Mouse (Mus musculus): ENCODE results near the gene Arhgef12. TPM values are rescaled to one million over a fixed set of nuclear protein-coding genes. Genes with fewer than 3 reads are reported as not detected.

The Arhgef12 gene
- polyA plus RNA-seq, 1 experiment from 2014 or later, result 14.0 TPM

DNA sequence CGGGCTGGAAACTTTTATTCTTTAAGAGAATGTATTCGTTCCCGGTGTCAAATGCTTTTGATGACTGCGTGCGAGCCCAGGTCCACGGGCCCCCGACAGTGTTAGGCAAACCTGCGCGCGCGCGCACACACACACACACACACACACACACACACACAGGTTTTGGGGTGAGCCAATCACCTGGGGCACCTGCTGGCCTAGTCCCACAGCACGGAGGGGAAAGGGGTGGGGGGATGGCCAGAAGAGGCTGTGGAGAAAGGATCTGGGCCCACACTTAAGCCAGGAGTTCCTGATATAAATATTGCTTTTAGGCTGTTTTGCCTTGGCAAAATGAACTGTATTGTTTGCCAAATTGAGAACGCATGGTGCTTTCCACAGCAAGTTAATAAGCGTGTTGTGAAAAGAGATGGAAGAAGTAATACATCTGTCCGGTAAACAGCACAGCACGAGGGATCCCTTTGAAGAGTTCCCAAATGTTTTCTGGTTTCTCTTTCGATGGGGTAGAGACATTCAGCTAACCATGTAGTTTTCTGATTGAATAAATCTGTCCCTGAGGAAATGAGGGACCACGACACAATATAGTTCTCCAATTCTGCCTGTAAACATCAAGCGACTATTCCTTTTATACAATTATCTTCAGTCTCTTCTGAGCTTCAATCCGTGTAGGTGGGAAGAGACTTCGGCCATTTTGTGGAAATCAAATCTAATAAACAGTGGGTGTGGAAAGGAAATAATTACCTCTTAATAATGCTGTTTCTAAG lies 433 bp downstream of the Arhgef12 start:
- ATAC-seq (ENCODE audit: low read depth) (peak; percentile 35), DNase-seq (ENCODE audit: low spot score) (peak; percentile 50)
- 11% methylated on average over 22 of the region's 22 CpGs for WGBS
- Histone ChIP-seq H3K4me1 (ENCODE audit: control insufficient read depth, insufficient read depth, low read length) (peaks cover 20% of the 10 kb centered on the region), H3K27ac (replicated peaks; ENCODE audit: low read depth, low read length) (peak overlapping the region; percentile 96), H3K27me3 (replicated peaks; ENCODE audit: control insufficient read depth, insufficient read depth, low read length) (no peaks in the 10 kb centered on the region), H3K36me3 (ENCODE audit: control insufficient read depth, insufficient read depth, low read length) (peaks cover 13% of the 10 kb centered on the region), H3K9me3 (ENCODE audit: control insufficient read depth, low read length) (no peaks in the 10 kb centered on the region), H3K4me3 (ENCODE audit: low read depth, low read length) (peak overlapping the region; percentile 78), H3K4me2 (ENCODE audit: low read depth, low read length) (peak overlapping the region; percentile 83), H3K9ac (ENCODE audit: low read depth, low read length) (peak overlapping the region; percentile 96)

DNA sequence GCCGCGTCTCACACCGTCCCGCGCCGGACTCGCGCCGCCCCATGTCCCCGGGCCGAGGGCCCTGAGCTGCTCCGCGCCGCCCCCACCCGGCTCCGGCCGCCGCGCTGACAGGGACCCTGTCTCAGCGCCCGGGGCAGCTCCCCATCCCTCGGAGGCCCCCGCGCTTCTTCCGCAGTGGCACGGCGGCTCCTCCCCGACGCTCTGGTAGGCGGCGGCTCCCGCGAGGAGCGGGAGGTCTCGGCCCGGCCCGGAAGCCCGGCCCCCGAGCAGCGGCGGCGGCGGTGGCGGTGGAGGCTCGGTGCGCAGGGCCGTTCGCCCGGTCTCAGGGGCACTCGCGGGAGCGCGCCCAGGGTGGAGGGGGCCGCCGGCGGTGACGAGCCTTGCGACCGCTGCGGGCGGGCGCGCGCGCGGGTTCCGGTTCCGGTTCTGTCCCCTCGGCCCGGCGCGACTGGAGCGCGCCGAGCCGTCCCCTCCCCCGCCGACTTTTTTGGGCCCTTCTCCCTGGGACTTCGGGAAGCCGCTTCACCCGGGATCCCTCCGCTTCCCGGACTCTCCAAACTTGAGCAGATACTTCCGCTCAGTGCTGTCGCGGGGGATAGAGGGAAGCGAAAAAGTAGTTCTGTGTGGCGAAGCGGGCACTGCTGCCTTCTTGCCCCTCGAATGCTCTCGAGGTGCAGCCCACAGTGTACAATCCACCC lies 1.2 kb downstream of the Arhgef12 start:
- WGBS, result 0% methylated on average over 36 of the region's 91 CpGs
- Histone ChIP-seq H3K36me3 (ENCODE audit: control insufficient read depth, insufficient read depth, low read length) (peaks cover 5% of the 10 kb centered on the region; the same call in 1 of the 2 replicates), H3K27me3 (replicated peaks; ENCODE audit: control insufficient read depth, insufficient read depth, low read length) (no peaks in the 10 kb centered on the region), H3K4me3 (ENCODE audit: low read depth, low read length) (peak overlapping the region; percentile 78), H3K9ac (ENCODE audit: low read depth, low read length) (peak overlapping the region; percentile 96), H3K4me1 (ENCODE audit: control insufficient read depth, insufficient read depth, low read length) (peaks cover 20% of the 10 kb centered on the region), H3K9me3 (ENCODE audit: control insufficient read depth, low read length) (no peaks in the 10 kb centered on the region), H3K27ac (replicated peaks; ENCODE audit: low read depth, low read length) (peak overlapping the region; percentile 96), H3K4me2 (ENCODE audit: low read depth, low read length) (peak overlapping the region; percentile 83)
- peak; percentile 85 for ATAC-seq (ENCODE audit: low read depth)
- DNase-seq (ENCODE audit: low spot score), result peak; percentile 98

GRCm38 (mm10) chr9:43104873-43105663 lies 2.0 kb downstream of the Arhgef12 start:
- Histone ChIP-seq H3K4me2 (ENCODE audit: low read depth, low read length) (peak overlapping the region; percentile 83), H3K36me3 (ENCODE audit: control insufficient read depth, insufficient read depth, low read length) (no peaks in the 10 kb centered on the region), H3K9ac (ENCODE audit: low read depth, low read length) (peak overlapping the region; percentile 96), H3K4me3 (ENCODE audit: low read depth, low read length) (peak overlapping the region; percentile 78), H3K9me3 (ENCODE audit: control insufficient read depth, low read length) (no peaks in the 10 kb centered on the region), H3K4me1 (ENCODE audit: control insufficient read depth, insufficient read depth, low read length) (peaks cover 20% of the 10 kb centered on the region), H3K27me3 (replicated peaks; ENCODE audit: control insufficient read depth, insufficient read depth, low read length) (no peaks in the 10 kb centered on the region), H3K27ac (replicated peaks; ENCODE audit: low read depth, low read length) (peak overlapping the region; percentile 96)
- DNase-seq (ENCODE audit: low spot score) (peak; percentile 55), ATAC-seq (ENCODE audit: low read depth) (no peak)
- under 1% methylated on average over 28 of the region's 40 CpGs for WGBS

- H3K4me2 ChIP-seq (ENCODE audit: low read depth, low read length), result peak overlapping the region; percentile 83
- no peak for DNase-seq (ENCODE audit: low spot score)
- no peaks in the 10 kb centered on the region for H3K9me3 ChIP-seq (ENCODE audit: control insufficient read depth, low read length)
- peak overlapping the region; percentile 78 for H3K4me3 ChIP-seq (ENCODE audit: low read depth, low read length)
- ATAC-seq (ENCODE audit: low read depth), result no peak
- H3K27ac ChIP-seq (replicated peaks; ENCODE audit: low read depth, low read length), result no peak overlapping the region
- H3K9ac ChIP-seq (ENCODE audit: low read depth, low read length), result peak overlapping the region; percentile 96
- no peaks in the 10 kb centered on the region for H3K36me3 ChIP-seq (ENCODE audit: control insufficient read depth, insufficient read depth, low read length)
- 3% methylated on average over 4 of the region's 4 CpGs for WGBS
- peaks cover 20% of the 10 kb centered on the region for H3K4me1 ChIP-seq (ENCODE audit: control insufficient read depth, insufficient read depth, low read length)
- no peaks in the 10 kb centered on the region for H3K27me3 ChIP-seq (replicated peaks; ENCODE audit: control insufficient read depth, insufficient read depth, low read length)
Observed at GRCm38 (mm10) chr9:43104526-43104872, 2.5 kb downstream of the Arhgef12 start.

GRCm38 (mm10) chr9:43103675-43104299 lies 3.3 kb downstream of the Arhgef12 start:
- Histone ChIP-seq H3K4me2 (ENCODE audit: low read depth, low read length) (peak overlapping the region; percentile 83), H3K9ac (ENCODE audit: low read depth, low read length) (peak overlapping the region; percentile 96), H3K27me3 (replicated peaks; ENCODE audit: control insufficient read depth, insufficient read depth, low read length) (no peaks in the 10 kb centered on the region), H3K36me3 (ENCODE audit: control insufficient read depth, insufficient read depth, low read length) (no peaks in the 10 kb centered on the region), H3K9me3 (ENCODE audit: control insufficient read depth, low read length) (no peaks in the 10 kb centered on the region), H3K27ac (replicated peaks; ENCODE audit: low read depth, low read length) (no peak overlapping the region), H3K4me1 (ENCODE audit: control insufficient read depth, insufficient read depth, low read length) (peaks cover 20% of the 10 kb centered on the region), H3K4me3 (ENCODE audit: low read depth, low read length) (peak overlapping the region; percentile 78)
- DNase-seq (ENCODE audit: low spot score) (no peak), ATAC-seq (ENCODE audit: low read depth) (no peak)
- 19% methylated on average over 4 of the region's 4 CpGs for WGBS

- DNase-seq (ENCODE audit: low spot score) (no peak), ATAC-seq (ENCODE audit: low read depth) (no peak)
- H3K4me1 ChIP-seq (ENCODE audit: control insufficient read depth, insufficient read depth, low read length), result peaks cover 20% of the 10 kb centered on the region
- H3K9ac ChIP-seq (ENCODE audit: low read depth, low read length), result peak overlapping the region; percentile 48
- H3K4me3 ChIP-seq (ENCODE audit: low read depth, low read length), result peak overlapping the region; percentile 78
- H3K27me3 ChIP-seq (replicated peaks; ENCODE audit: control insufficient read depth, insufficient read depth, low read length), result no peaks in the 10 kb centered on the region
- H3K27ac ChIP-seq (replicated peaks; ENCODE audit: low read depth, low read length), result no peak overlapping the region
- H3K36me3 ChIP-seq (ENCODE audit: control insufficient read depth, insufficient read depth, low read length), result no peaks in the 10 kb centered on the region
- 86% methylated on average over 2 of the region's 2 CpGs for WGBS
- no peaks in the 10 kb centered on the region for H3K9me3 ChIP-seq (ENCODE audit: control insufficient read depth, low read length)
- H3K4me2 ChIP-seq (ENCODE audit: low read depth, low read length), result peak overlapping the region; percentile 83
Observed at GRCm38 (mm10) chr9:43102931-43103330, 4.1 kb downstream of the Arhgef12 start.

GRCm38 (mm10) chr9:43101936-43102595 lies 5.0 kb downstream of the Arhgef12 start:
- 76% methylated on average over 8 of the region's 8 CpGs for whole genome bisulfite sequencing
- no peaks in the 10 kb centered on the region for H3K36me3 ChIP-seq (ENCODE audit: control insufficient read depth, insufficient read depth, low read length)
- peak overlapping the region; percentile 19; the same call in 1 of the 2 replicates for H3K9ac ChIP-seq (ENCODE audit: low read depth, low read length)
- ATAC-seq (ENCODE audit: low read depth) (no peak), DNase-seq (ENCODE audit: low spot score) (peak; percentile 4)
- peak overlapping the region; percentile 83 for H3K4me2 ChIP-seq (ENCODE audit: low read depth, low read length)
- peaks cover 24% of the 10 kb centered on the region for H3K4me1 ChIP-seq (ENCODE audit: control insufficient read depth, insufficient read depth, low read length)
- no peak overlapping the region for H3K27ac ChIP-seq (replicated peaks; ENCODE audit: low read depth, low read length)
- no peaks in the 10 kb centered on the region for H3K9me3 ChIP-seq (ENCODE audit: control insufficient read depth, low read length)
- no peaks in the 10 kb centered on the region for H3K27me3 ChIP-seq (replicated peaks; ENCODE audit: control insufficient read depth, insufficient read depth, low read length)
- peak overlapping the region; percentile 78; the same call in 1 of the 2 replicates for H3K4me3 ChIP-seq (ENCODE audit: low read depth, low read length)
